Mouse (Mus musculus) left cerebral cortex, postnatal 25 days (tissue): ENCODE results near the gene Il20ra. TPM values are rescaled to one million over a fixed set of nuclear protein-coding genes. Genes with fewer than 3 reads are reported as not detected.

Source experiments
- DNase-seq, 2 experiments: peaks; one replicate each; pipeline ENCODE4 v3.0.0; 2022; ENCODE audit warnings: low spot score in 2 of 2, mixed read lengths in 1 of 2
- intact Hi-C: fragments of 180-260 bp; cut with DNase I; formaldehyde crosslinking; loops from one replicate; pipeline ENCODE4 v1.15.1; 2025
- total RNA-seq, 2 experiments: library from RNA; stranded (reverse); gene quantifications; 2 replicates each; pipeline ENCODE4 v1.2.3; 2021

Il20ra gene
- total RNA-seq, 2 experiments from 2014 or later = 0.32 to 0.73 TPM

- DNase-seq = no peak
- intact Hi-C loops = no loop called here
Observed at GRCm38 (mm10) chr10:19745662-19746061, 33.3 kb downstream of the Il20ra start.

- intact Hi-C loops = no loop called here
- no peak for DNase-seq
Observed at GRCm38 (mm10) chr10:19746156-19746555, 33.8 kb downstream of the Il20ra start.

- intact Hi-C loops = no loop called here
- no peak for DNase-seq
Observed at GRCm38 (mm10) chr10:19747661-19748060, 35.3 kb downstream of the Il20ra start.

GRCm38 (mm10) chr10:19765459-19765858 is 53.1 kb downstream of the Il20ra start:
- intact Hi-C loops = no loop called here
- DNase-seq = no peak

GRCm38 (mm10) chr10:19779092-19779491 is 66.7 kb downstream of the Il20ra start:
- peak; percentile 43 to 53 for DNase-seq
- intact Hi-C loops = no loop called here

- intact Hi-C loops = loop anchor here (5.0 kb wide), 1 partner anchor 69 kb away; the partner anchor contains the start of gene Il20ra
Observed at GRCm38 (mm10) chr10:19781365-19781764, 69.0 kb downstream of the Il20ra start.

GRCm38 (mm10) chr10:19794996-19795395 is 82.6 kb downstream of the Il20ra start:
- no peak for DNase-seq
- intact Hi-C loops = no loop called here

More at GRCm38 (mm10) chr10:19781365-19781764, 69.0 kb downstream of the Il20ra start:
- DNase-seq = peak in 1 of 2 experiments; percentile 7

GRCm38 (mm10) chr10:19802958-19803357 is 90.6 kb downstream of the Il20ra start:
- intact Hi-C loops = no loop called here
- no peak for DNase-seq

- DNase-seq = no peak
- intact Hi-C loops = no loop called here
Observed at GRCm38 (mm10) chr10:19804763-19805162, 92.4 kb downstream of the Il20ra start.

Other genes starting within 250 kb of the Il20ra start
- 10 to 100 TPM; 19.9 to 20.9 TPM for gene Ifngr1, start 120.6 kb upstream of the Il20ra start, total RNA-seq
- gene Il22ra2, start 90.6 kb upstream of the Il20ra start, total RNA-seq = not detected
- gene Slc35d3, start 138.9 kb downstream of the Il20ra start, total RNA-seq = 1 to 10 TPM in 1 of 2 experiments, under 1 TPM in 1; 0.85 to 5.2 TPM
- 10 to 100 TPM; 24.3 to 27.1 TPM for gene Pex7, start 195.1 kb downstream of the Il20ra start, total RNA-seq
- 10 to 100 TPM; 46.4 to 56.3 TPM for gene Map3k5, start 221.9 kb downstream of the Il20ra start, total RNA-seq